Mouse (Mus musculus) left cerebral cortex, postnatal 25 days (tissue): ENCODE data around the gene Fam71a. TPM values are rescaled to one million over a fixed set of nuclear protein-coding genes. Genes with fewer than 3 reads are reported as not detected.
A peak's percentile ranks its signal among the peaks of the same experiment; 100 is the strongest.

Experiments used
- DNase-seq, 2 experiments: peaks; one replicate each; pipeline ENCODE4 v3.0.0; 2022; ENCODE audit warnings: low spot score in 2 of 2, mixed read lengths in 1 of 2
- intact Hi-C: fragments of 180-260 bp; cut with DNase I; formaldehyde crosslinking; loops from one replicate; pipeline ENCODE4 v1.15.1; 2025
- total RNA-seq, 2 experiments: library from RNA; stranded (reverse); gene quantifications; 2 replicates each; pipeline ENCODE4 v1.2.3; 2021

Gene Fam71a
- total RNA-seq, 2 experiments from 2014 or later = not detected

DNA sequence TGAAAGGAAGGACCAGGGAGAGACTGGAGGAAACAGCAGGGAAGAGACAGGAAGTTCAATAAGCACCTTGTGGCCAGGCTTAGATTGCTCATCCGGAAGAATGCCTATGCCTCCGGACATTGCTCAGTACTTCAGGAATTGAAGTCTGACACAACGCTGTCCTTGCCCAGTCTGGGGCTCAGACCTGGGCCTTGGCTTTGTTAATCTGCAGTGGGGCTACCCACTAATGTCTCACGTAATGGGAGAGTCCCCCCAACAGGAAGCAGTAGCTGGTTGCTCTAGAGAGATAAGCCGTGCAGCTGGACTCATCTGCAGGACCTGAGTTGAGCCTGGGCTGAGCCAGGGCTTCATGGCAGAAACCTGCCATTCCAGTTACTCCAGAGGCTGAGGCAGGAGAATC lies 31.7 kb downstream of the Fam71a start:
- intact Hi-C loops = no loop called here
- no peak for DNase-seq

DNA sequence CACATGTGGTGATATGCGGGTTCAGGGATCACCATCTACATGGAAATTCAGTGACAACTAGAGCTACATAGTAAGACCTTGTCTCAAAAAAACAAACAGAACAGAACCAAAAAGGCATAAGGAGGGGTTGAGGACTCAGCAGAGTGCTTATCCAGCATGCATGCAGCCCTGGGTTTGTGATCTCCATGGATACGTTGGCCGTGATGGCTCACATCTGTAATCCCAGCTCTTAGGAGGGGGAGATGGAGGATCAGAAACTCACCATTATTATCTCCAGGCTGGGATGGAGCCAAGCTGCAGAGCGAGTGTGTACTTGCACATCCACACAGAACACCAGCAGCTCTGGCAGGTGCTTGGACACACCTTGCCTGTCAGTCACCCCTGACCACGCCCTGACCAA lies 32.4 kb downstream of the Fam71a start:
- intact Hi-C loops = no loop called here

DNA sequence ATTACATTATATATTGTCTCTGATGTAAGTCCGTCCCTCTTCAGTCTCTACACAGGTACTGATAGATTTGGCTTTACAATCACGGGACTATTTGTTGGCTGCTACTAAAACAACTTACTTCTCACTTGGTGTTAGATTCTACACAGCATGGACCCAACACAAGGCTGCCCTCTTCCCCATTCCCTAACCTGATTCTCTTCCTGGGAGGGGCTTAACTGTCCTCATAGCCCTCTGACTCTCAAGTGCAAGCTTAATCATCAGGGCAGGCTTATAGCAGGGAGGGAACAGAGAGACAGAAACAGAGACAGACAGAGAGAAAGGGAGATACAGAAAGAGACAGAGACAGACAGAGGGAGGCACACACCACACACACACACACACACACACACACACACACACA lies 32.9 kb downstream of the Fam71a start:
- no peak for DNase-seq
- intact Hi-C loops = no loop called here

More for the DNA sequence above, 32.4 kb downstream of the Fam71a start:
- no peak for DNase-seq

DNA sequence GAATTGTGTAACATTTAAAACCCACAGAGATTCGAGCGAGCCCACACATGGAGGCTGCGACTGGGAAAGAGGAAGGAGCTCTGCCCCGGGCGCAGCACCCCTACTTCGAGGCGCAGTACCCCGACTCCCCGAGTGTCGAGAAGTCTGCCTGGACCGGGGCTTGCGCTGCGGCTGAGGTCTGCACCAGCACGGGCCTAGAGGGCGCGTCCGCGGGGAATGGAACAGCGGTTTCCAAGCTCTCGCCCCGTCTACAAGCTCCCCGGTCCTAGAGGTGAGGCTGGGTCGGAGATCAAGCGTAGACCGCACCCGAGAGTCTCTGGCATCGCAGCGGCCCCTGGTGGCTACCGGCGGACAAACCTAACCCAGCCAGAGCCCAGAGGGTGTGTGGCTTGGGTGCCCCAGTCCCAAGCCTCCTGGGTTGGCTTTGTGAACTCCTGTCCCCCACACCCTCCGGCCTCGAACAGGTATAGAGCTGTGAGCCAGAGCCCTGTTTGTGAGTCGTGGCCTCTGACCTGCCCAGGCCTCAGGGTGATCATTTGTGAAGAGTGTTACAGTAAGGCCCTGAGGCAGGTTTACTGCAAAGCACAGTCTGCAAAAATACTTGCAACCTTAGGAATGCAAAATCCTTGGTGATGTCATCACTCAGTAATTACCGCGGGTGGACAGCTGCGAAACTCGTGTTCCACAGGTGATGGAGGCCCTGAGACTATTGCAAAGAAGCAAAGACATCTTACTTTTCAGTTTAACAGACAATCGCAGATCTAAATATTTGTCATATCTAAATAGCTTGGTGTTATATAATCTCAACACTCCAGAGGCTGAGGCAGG lies 38.6 kb downstream of the Fam71a start:
- intact Hi-C loops = loop anchor here (2.0 kb wide), 1 partner anchor 31 kb away; no protein-coding TSS in a partner anchor
- DNase-seq = peak; percentile 30 to 41

DNA sequence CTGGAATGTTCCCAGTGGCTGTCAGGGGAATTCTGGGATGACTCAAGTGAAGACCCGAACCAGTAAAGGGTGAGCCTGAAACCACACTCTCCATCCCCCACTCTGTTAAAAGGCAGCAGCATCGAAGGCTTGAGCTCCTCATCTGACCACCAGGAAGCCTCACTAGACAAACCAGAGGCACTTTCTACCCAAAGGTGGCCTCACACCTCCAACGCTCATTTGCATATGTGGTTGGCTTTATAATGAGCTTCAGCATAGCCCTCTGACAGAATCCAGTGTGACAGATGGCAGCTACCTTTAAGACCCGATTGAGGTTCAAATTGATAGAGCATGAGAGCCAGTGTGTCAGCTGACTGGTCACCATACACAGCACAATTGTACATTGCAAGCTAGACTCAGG lies 40.3 kb downstream of the Fam71a start:
- no peak for DNase-seq
- intact Hi-C loops = no loop called here

DNA sequence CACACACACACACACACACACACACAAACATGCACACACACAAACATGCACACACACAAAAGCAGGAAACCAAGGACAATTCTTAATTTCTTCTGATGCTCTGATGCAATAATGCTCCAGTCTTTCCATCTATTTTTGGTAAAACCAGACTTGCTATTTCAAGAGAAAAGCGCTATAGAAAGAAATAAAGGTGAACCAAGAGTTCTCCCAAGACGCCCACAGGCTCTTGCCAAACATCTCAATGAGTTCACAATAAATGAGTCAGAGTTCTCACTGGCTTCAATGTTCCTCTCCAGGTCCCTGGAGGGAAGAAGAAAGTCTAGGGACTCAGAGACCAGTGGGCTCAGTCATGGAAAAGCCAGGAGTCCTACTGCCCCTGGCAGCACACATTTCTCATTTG lies 40.9 kb downstream of the Fam71a start:
- intact Hi-C loops = no loop called here
- DNase-seq = no peak

DNA sequence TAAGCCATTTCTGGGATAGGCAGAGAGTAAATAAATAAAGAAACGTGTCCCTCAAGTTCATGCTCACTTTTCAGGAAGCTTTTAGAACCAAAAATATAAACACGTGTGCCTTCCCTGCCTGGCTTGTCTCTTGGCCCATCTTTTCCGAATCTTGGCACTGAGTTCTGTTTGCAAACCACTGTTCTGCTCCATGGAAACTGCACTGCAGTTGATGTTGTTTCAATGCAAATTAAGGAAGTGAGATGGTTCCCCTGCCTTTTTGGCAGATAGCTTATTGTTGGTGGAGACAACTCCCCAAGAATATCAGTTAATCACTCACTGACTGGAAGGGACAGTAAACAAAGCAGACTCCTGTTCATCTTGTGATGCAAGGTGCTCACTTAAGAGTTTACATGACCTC lies 41.9 kb downstream of the Fam71a start:
- intact Hi-C loops = no loop called here
- DNase-seq = peak in 1 of 2 experiments; percentile 23

DNA sequence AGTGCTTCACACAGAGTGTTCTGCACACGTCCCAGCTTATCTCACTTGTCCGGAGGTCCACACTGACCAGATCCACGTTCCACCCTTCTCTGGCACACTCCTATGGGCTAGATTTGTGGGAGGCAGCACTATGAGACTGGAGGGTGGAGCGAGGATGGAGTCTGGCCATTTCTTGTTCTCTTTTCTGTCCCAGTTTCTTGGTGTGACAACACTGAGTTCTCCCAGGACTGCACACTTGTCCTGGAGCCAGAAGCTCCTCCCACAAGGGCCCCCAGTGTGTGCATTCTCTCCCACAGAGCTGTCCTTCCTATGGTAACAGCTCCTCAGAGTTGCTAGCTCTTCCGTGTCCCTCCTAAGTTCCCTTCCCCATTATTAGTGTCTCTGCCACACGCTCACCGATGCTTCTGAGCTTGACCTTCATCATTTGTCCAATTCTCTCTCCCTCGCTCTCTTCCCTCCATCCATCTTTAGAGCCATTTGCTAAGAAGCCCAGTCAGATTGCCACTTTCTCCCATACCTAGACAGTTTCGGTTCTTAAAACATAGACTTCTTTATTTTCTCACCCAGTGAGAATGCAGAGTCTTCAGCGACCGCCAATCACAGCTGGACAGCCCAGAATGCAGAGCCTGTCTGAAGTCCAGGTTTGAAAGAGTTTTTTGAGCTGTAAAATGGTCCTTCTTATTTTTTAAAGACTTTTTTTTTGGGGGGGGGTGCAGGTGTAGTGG lies 48.9 kb downstream of the Fam71a start:
- peak in 1 of 2 experiments; percentile 29 for DNase-seq
- intact Hi-C loops = no loop called here

DNA sequence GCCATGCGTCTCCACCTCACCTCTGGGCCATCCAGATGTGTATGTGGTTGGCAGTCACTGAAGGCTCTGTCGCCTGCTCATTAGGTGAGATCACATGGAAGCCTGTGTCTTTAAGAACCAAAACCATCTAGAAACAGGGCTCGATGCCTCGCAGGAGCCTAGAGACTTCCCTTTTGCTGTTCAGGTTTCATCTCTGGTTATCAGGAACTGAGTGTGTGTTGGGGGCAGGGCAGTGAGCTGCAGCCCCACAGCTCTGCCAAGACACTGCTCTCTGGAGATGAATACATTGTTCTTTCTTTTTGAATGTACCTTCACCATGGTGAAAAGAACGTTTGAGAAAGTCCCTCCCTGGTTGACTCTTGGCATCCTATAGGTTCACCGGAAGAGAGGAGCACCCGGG lies 49.7 kb downstream of the Fam71a start:
- DNase-seq = no peak
- intact Hi-C loops = no loop called here

Other genes starting within 250 kb of the Fam71a start
- gene Angel2, start 239.7 kb downstream of the Fam71a start, total RNA-seq = 10 to 100 TPM; 59.7 to 63.6 TPM
- 1 to 10 TPM; 1.8 to 1.9 TPM for gene Vash2, start 185.5 kb downstream of the Fam71a start, total RNA-seq
- gene Flvcr1, start 138.7 kb downstream of the Fam71a start, total RNA-seq = 10 to 100 TPM; 13.0 to 15.3 TPM
- not detected for gene Spata45, start 128.2 kb downstream of the Fam71a start, total RNA-seq
- gene Tatdn3, start 101.9 kb downstream of the Fam71a start, total RNA-seq = 10 to 100 TPM; 26.6 to 27.1 TPM
- gene Nsl1, start 101.8 kb downstream of the Fam71a start, total RNA-seq = under 1 TPM; 0.32 to 0.69 TPM
- gene Batf3, start 67.0 kb downstream of the Fam71a start, total RNA-seq = 1 to 10 TPM; 1.2 to 1.9 TPM
- 1 to 10 TPM in 1 of 2 experiments, under 1 TPM in 1; 0.53 to 1.4 TPM for gene Atf3, start 53.2 kb upstream of the Fam71a start, total RNA-seq
- 10 to 100 TPM; 70.5 to 72.8 TPM for gene Nenf, start 153.4 kb upstream of the Fam71a start, total RNA-seq
- gene Tmem206, start 161.1 kb upstream of the Fam71a start, total RNA-seq = 1 to 10 TPM; 9.0 to 9.1 TPM
- 10 to 100 TPM; 89.1 to 94.5 TPM for gene Ppp2r5a, start 238.5 kb upstream of the Fam71a start, total RNA-seq